Mouse (Mus musculus) limb, embryonic 12.5 days (tissue): ENCODE measurements around the gene Ass1. TPM values are rescaled to one million over a fixed set of nuclear protein-coding genes. Genes with fewer than 3 reads are reported as not detected.

ENCODE experiments used
- ATAC-seq: fragments of 200-750 bp; cut with Nextera tagmentation; 2 replicates; pipeline ENCODE4 v1.8.0; 2017; ENCODE audit warnings: low read depth, moderate TSS enrichment; ENCODE audit not compliant: insufficient number of reproducible peaks, insufficient read depth, low FRiP score, low TSS enrichment
- H3K27ac ChIP-seq: fragments of 300-500 bp; sonication (generic); 2 replicates; pipeline ENCODE4 v1.5.1; 2016; ENCODE audit warnings: mild to moderate bottlenecking, moderate library complexity
- H3K27me3 ChIP-seq: fragments of 300-500 bp; sonication (generic); 2 replicates; pipeline ENCODE4 v1.6.1; 2016; ENCODE audit warnings: mild to moderate bottlenecking, moderate library complexity
- H3K36me3 ChIP-seq: fragments of 300-500 bp; sonication (generic); 2 replicates; pipeline ENCODE4 v1.6.1; 2016; ENCODE audit warnings: mild to moderate bottlenecking, moderate library complexity
- H3K4me1 ChIP-seq: fragments of 300-500 bp; sonication (generic); replicated peaks from 2 replicates; pipeline ENCODE4 v1.6.1; 2016
- H3K4me2 ChIP-seq: fragments of 300-500 bp; sonication (generic); 2 replicates; pipeline ENCODE4 v1.6.1; 2016; ENCODE audit warnings: mild to moderate bottlenecking, moderate library complexity
- H3K4me3 ChIP-seq: fragments of 300-500 bp; sonication (generic); replicated peaks from 2 replicates; pipeline ENCODE4 v1.5.1; 2016; ENCODE audit warnings: mild to moderate bottlenecking
- H3K9ac ChIP-seq: fragments of 300-500 bp; sonication (generic); replicated peaks from 2 replicates; pipeline ENCODE4 v1.6.1; 2016; ENCODE audit warnings: mild to moderate bottlenecking, moderate library complexity
- H3K9me3 ChIP-seq: fragments of 300-500 bp; sonication (generic); 2 replicates; pipeline ENCODE4 v1.6.1; 2016; ENCODE audit warnings: mild to moderate bottlenecking, moderate library complexity
- WGBS: fragments of 180-500 bp; shearing (Covaris S2); methylation state at CpG from one replicate; pipeline ENCODE4 v1.1.7; 2016; 5-methylcytosine and 5-hydroxymethylcytosine counted together
- polyA plus RNA-seq: library from polyadenylated mRNA; unstranded; fragments of >200 nt; fragmentation: Nextera tagmentation; extraction: Ambion mirVana; gene quantifications from 2 replicates; pipeline ENCODE4 v1.2.1, GENCODE M21; 2016

Gene Ass1
- polyA plus RNA-seq, 1 experiment from 2014 or later, result 5.5 TPM

DNA sequence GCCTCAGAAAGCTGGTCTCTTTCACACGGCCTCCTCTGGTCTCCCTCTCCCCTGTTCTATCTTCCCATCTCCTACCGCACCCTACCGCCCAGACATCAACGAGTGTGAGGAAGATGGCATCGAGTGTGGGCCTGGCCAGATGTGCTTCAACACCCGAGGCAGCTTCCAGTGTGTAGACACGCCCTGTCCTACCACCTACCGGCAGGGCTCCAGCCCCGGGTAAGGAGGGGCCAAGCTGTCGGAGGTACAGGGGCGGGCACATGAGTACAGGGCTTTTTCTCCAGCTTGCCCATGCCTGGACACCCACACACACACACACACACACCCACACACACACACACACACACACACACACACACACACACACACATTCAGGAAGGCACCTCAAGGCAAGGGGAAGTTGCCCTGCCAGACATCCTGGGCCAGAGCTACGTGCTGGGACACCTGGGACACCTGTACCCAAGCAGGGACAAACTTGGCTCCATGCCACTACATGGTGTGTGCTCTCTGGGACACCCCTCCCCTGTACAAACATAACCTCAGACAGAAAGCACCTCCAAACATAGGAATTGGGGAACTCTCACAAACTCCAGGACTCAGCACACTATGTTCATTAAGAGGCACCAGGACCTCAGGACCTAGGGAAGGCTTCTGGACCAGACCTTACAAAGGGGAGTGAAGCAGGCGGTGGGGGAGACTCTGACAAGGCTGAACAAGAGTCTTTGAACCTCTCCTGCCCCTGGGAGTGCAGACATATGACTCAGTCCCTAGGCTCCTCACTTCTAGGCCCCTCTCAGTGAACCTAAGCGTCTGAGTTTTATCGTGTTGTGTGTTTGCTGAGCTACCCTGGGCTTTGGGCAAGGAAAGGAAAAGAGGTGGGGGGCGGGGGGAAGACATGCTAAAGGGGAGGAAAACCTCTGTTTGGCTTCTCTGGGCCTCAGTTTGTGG is 10.7 kb upstream of the Ass1 start:
- 41% methylated on average over 16 of the region's 16 CpGs for WGBS
- Histone ChIP-seq H3K4me1 (peaks cover 27% of the 10 kb centered on the region), H3K27ac (no peak overlapping the region), H3K27me3 (peaks cover 46% of the 10 kb centered on the region), H3K9ac (no peak overlapping the region), H3K9me3 (no peaks in the 10 kb centered on the region), H3K36me3 (no peaks in the 10 kb centered on the region), H3K4me2 (peak overlapping the region; percentile 79), H3K4me3 (peak overlapping the region; percentile 48; the same call in 1 of the 2 replicates)
- 0 out of 2 replicates have a peak, but pooled peaks have one; percentile 33 for ATAC-seq

DNA sequence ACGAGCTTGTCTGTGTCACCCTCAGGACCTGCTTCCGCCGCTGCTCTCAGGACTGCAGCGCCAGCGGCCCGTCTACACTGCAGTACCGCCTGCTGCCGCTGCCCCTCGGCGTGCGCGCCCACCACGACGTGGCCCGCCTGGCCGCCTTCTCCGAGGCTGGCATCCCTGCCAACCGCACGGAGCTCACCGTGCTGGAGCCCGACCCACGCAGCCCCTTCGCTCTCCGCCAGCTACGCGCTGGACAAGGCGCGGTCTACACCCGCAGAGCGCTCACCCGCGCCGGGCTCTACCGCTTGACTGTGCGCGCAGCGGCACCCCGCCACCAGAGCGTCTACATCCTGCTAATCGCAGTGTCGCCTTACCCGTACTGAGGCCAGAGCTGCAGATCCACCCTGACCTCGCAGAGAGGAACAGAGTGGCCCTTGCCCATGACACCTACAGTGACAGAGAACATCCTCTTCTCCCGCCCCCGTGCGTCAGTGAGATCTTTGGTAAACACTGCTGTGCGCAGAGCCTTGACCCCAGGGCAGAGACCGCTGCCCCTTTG is 9.9 kb upstream of the Ass1 start:
- no peaks in the 10 kb centered on the region for H3K9me3 ChIP-seq
- peaks cover 28% of the 10 kb centered on the region for H3K4me1 ChIP-seq
- peaks cover 51% of the 10 kb centered on the region for H3K27me3 ChIP-seq
- 1% methylated on average over 46 of the region's 48 CpGs for WGBS
- peak overlapping the region; percentile 48 for H3K4me3 ChIP-seq
- ATAC-seq, result no peak
- peak overlapping the region; percentile 79 for H3K4me2 ChIP-seq
- H3K36me3 ChIP-seq, result no peaks in the 10 kb centered on the region
- no peak overlapping the region for H3K27ac ChIP-seq
- H3K9ac ChIP-seq, result 0 out of 2 replicates have a peak overlapping the region, but pooled peaks have one; percentile 32

DNA sequence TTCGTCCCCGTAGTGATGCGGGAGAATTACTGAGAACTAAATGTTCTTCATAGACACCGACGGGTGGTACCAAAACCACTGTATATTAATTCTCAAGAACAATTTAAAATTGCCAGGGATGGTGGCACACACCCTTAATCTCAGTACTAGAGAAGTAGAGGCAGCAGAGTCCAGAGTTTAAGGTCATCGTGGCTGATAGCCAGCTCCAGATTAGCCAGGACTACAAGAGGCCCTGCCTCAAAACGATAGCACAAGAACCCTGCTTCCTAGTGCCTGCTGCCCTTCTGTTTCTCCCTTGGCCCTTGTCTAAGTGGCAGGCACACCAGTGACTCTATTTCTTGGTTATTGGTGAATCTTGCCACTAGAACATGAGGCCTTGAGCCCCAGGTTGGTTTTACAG is 9.1 kb upstream of the Ass1 start:
- no peaks in the 10 kb centered on the region for H3K36me3 ChIP-seq
- H3K4me1 ChIP-seq, result peaks cover 28% of the 10 kb centered on the region
- no peak overlapping the region for H3K27ac ChIP-seq
- H3K4me2 ChIP-seq, result no peak overlapping the region
- no peak overlapping the region for H3K9ac ChIP-seq
- no peak for ATAC-seq
- H3K9me3 ChIP-seq, result no peaks in the 10 kb centered on the region
- H3K27me3 ChIP-seq, result peaks cover 51% of the 10 kb centered on the region
- WGBS, result 71% methylated on average over 7 of the region's 7 CpGs
- no peak overlapping the region for H3K4me3 ChIP-seq

DNA sequence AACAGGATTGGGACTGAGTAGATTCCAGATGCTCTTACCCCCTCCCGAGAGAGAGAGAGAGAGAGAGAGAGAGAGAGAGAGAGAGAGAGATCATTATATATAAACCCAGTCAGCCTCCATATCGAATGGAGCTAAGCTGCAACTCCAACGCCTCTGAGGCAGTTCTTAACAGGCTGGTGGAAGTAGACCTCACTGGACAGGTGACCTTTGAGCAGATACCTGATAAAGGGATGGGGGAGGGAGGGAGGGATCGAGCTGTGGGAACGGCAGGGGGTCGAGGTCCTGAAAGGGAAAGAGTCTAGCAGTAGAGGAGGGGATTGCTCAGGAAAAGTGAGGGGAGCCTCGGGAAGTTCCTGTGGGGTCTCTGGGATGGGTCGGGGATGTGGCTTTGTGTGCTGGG is 8.0 kb upstream of the Ass1 start:
- Histone ChIP-seq H3K36me3 (no peaks in the 10 kb centered on the region), H3K27ac (no peak overlapping the region), H3K4me1 (peaks cover 28% of the 10 kb centered on the region), H3K4me2 (no peak overlapping the region), H3K27me3 (peaks cover 49% of the 10 kb centered on the region), H3K4me3 (no peak overlapping the region), H3K9ac (no peak overlapping the region), H3K9me3 (no peaks in the 10 kb centered on the region)
- ATAC-seq, result no peak
- 44% methylated on average over 8 of the region's 8 CpGs for WGBS

DNA sequence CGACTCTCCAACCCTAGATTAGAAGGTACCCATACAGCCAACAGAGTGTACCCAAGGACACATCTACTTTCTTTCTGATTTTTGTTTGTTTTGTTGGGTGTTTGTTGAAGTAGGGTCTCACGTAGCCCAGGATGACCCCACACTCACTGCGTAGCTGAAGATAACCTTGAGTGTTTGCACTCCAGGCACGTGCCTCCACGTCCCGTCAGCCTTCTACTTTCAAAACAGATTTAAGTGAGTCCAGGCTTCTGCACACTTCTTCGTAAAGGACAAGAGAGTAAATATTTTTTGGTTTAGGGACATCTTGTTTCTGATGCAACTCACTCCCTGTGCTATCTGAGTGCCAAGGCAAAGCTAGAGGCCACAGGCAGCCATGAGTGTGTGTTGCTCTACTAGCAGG is 6.8 kb upstream of the Ass1 start:
- Histone ChIP-seq H3K27me3 (peaks cover 40% of the 10 kb centered on the region), H3K4me3 (no peak overlapping the region), H3K36me3 (no peaks in the 10 kb centered on the region), H3K4me1 (peaks cover 28% of the 10 kb centered on the region), H3K9ac (no peak overlapping the region), H3K4me2 (no peak overlapping the region), H3K27ac (no peak overlapping the region), H3K9me3 (no peaks in the 10 kb centered on the region)
- no peak for ATAC-seq
- WGBS, result 79% methylated on average over 7 of the region's 7 CpGs

DNA sequence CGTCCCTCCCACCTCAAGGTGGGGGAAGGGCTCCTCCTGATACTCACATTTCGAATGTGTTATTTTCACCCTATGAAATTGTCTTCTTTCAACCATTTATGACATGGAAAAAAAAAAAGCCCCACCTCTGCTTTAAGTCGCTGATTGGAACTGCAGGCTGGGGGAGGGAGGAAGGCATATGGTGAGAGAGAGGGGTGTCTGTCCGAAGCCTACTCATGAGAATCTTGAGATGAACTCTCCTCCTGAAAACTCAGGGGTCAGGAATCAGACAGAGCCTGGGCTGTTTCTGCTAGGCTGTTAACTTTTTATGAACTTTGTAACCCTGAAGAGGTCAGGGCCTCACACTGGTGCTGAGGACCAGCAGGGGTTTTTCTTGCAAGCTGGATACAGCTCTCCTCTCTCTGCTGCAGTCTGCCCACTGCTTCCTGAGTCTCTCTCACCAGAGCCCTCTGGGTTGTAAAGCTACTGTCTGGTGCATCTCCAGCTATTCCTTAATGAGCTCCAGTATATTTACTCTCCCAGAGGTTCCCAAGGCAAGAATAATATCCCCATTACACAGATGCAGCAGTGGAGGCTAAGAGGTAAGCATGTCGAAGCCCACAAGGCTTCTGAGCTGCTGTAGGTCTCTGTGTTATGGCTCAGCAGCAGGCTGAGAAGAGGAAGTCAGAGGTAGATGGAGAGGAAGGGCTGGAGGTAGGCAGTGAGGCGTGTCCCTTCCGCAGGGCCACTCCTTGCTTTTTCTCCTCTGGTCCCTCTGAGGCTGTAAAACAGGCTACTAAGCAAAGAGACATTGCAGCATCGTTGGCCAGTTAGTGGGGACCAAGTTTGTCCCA is 6.1 kb upstream of the Ass1 start:
- Histone ChIP-seq H3K4me1 (peaks cover 23% of the 10 kb centered on the region), H3K4me2 (no peak overlapping the region), H3K9me3 (no peaks in the 10 kb centered on the region), H3K36me3 (no peaks in the 10 kb centered on the region), H3K27me3 (peaks cover 40% of the 10 kb centered on the region), H3K4me3 (no peak overlapping the region), H3K9ac (no peak overlapping the region), H3K27ac (no peak overlapping the region)
- no peak for ATAC-seq
- WGBS, result 41% methylated on average over 8 of the region's 8 CpGs

- H3K9ac ChIP-seq, result no peak overlapping the region
- H3K27me3 ChIP-seq, result peaks cover 40% of the 10 kb centered on the region
- no peak overlapping the region for H3K4me3 ChIP-seq
- H3K4me2 ChIP-seq, result no peak overlapping the region
- no peaks in the 10 kb centered on the region for H3K9me3 ChIP-seq
- peaks cover 19% of the 10 kb centered on the region for H3K4me1 ChIP-seq
- WGBS, result 69% methylated on average over 6 of the region's 6 CpGs
- no peak overlapping the region for H3K27ac ChIP-seq
- H3K36me3 ChIP-seq, result no peaks in the 10 kb centered on the region
- ATAC-seq, result no peak
These were observed 5.5 kb upstream of the Ass1 start for GRCm38 (mm10) chr2:31464529-31464910.

DNA sequence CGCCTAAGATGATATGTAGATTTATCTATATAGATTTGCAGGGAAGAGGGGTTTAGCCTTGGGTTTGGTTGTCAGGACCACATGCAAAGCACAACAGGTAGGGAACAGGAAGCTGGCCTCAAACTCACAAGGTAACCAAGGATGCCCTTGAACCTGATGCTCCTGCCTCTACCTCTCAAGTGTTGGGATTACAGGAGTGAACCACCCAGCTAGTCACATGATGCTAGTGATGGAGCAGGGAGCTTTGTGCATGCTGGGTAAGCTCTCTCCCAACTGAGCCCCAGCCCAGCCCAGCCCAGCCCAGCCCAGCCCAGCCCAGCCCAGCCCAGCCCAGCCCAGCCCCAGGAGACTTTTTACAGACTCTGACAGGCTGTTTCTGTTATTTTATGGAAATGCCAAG is 2.5 kb upstream of the Ass1 start:
- Histone ChIP-seq H3K27ac (no peak overlapping the region), H3K9ac (no peak overlapping the region), H3K4me1 (peaks cover 26% of the 10 kb centered on the region), H3K27me3 (peaks cover 50% of the 10 kb centered on the region), H3K4me3 (no peak overlapping the region), H3K9me3 (no peaks in the 10 kb centered on the region), H3K4me2 (no peak overlapping the region), H3K36me3 (no peaks in the 10 kb centered on the region)
- WGBS, result 81% methylated on average over 1 of the region's 1 CpGs
- ATAC-seq, result no peak

- Histone ChIP-seq H3K9me3 (no peaks in the 10 kb centered on the region), H3K36me3 (no peaks in the 10 kb centered on the region), H3K4me3 (no peak overlapping the region), H3K4me1 (peaks cover 24% of the 10 kb centered on the region), H3K27ac (no peak overlapping the region), H3K27me3 (peaks cover 52% of the 10 kb centered on the region), H3K4me2 (no peak overlapping the region), H3K9ac (no peak overlapping the region)
- WGBS, result 69% methylated on average over 7 of the region's 7 CpGs
- ATAC-seq, result no peak
These were observed 1.1 kb upstream of the Ass1 start for GRCm38 (mm10) chr2:31468857-31469256.

DNA sequence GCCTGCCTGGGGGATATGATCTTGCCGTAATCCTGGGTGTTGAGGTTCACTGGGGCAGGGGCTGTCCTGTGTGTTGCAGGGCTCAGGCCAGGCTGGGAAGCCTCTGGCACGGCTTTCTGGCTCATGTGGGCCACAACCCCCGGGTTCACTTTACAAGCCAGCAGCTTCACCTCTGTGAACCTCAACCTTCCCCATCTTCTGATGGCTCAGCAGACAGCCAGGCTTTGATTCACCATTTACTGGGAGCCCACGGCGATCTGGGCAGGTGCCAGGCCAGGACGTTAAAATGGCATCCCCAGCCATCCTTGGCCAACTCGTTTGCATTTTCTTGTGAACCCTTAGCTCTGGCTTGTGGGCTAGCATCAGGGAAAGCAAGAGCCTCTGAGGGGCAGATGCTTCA is 527 bp upstream of the Ass1 start:
- Histone ChIP-seq H3K4me3 (peak overlapping the region; percentile 45), H3K36me3 (no peaks in the 10 kb centered on the region), H3K4me2 (peak overlapping the region; percentile 96), H3K27ac (no peak overlapping the region), H3K9me3 (no peaks in the 10 kb centered on the region), H3K4me1 (peaks cover 18% of the 10 kb centered on the region), H3K9ac (peak overlapping the region; percentile 48; the same call in 1 of the 2 replicates), H3K27me3 (peaks cover 52% of the 10 kb centered on the region)
- WGBS, result 22% methylated on average over 7 of the region's 7 CpGs
- no peak for ATAC-seq
